Mouse (Mus musculus) hindbrain, embryonic 16.5 days (tissue): ENCODE data around the gene Cspg4. TPM values are rescaled to one million over a fixed set of nuclear protein-coding genes. Genes with fewer than 3 reads are reported as not detected.

Source experiments
- ATAC-seq: fragments of 200-750 bp; cut with Nextera tagmentation; 2 replicates; pipeline ENCODE4 v1.8.0; 2017; ENCODE audit warnings: moderate TSS enrichment, moderate library complexity
- H3K27ac ChIP-seq: fragments of 300-500 bp; sonication (generic); 2 replicates; pipeline ENCODE4 v1.5.1; 2014; ENCODE audit warnings: low read depth, mild to moderate bottlenecking, control low read depth, low read length, moderate library complexity
- H3K27me3 ChIP-seq: fragments of 300-500 bp; sonication (generic); replicated peaks from 2 replicates; pipeline ENCODE4 v1.6.1; 2014; ENCODE audit warnings: low read length; ENCODE audit not compliant: control insufficient read depth, insufficient read depth
- H3K36me3 ChIP-seq: fragments of 300-500 bp; sonication (generic); 2 replicates; pipeline ENCODE4 v1.6.1; 2014; ENCODE audit warnings: mild to moderate bottlenecking, low read length, moderate library complexity, mixed read lengths; ENCODE audit not compliant: control insufficient read depth, insufficient read depth
- H3K4me1 ChIP-seq: fragments of 300-500 bp; sonication (generic); 2 replicates; pipeline ENCODE4 v1.6.1; 2014; ENCODE audit warnings: low read depth, low read length; ENCODE audit not compliant: control insufficient read depth, insufficient read depth
- H3K4me2 ChIP-seq: fragments of 300-500 bp; sonication (generic); 2 replicates; pipeline ENCODE4 v1.6.1; 2014; ENCODE audit warnings: mild to moderate bottlenecking, low read length, control low read depth, moderate library complexity
- H3K4me3 ChIP-seq: fragments of 300-500 bp; sonication (generic); 2 replicates; pipeline ENCODE4 v1.5.1; 2014; ENCODE audit warnings: mild to moderate bottlenecking, low read length, control low read depth, moderate library complexity
- H3K9ac ChIP-seq: fragments of 300-500 bp; sonication (generic); 2 replicates; pipeline ENCODE4 v1.6.1; 2014; ENCODE audit warnings: low read depth, mild to moderate bottlenecking, control low read depth, low read length, moderate library complexity
- H3K9me3 ChIP-seq: fragments of 300-500 bp; sonication (generic); 2 replicates; pipeline ENCODE4 v1.6.1; 2014; ENCODE audit warnings: mild to moderate bottlenecking, low read length, moderate library complexity; ENCODE audit not compliant: control insufficient read depth
- WGBS: fragments of 180-500 bp; shearing (Covaris S2); extraction: QIAGEN DNeasy Blood & Tissue Kit; methylation state at CpG from one replicate; pipeline ENCODE4 v1.1.7; 2014; 5-methylcytosine and 5-hydroxymethylcytosine counted together
- polyA plus RNA-seq: library from polyadenylated mRNA; unstranded; fragments of >200 nt; fragmentation: Nextera tagmentation; extraction: Ambion mirVana; gene quantifications from 2 replicates; pipeline ENCODE4 v1.2.1, GENCODE M21; 2015

The Cspg4 gene
- 10.7 and 10.8 TPM in 2 replicates for polyA plus RNA-seq

- Histone ChIP-seq H3K27ac (no peak within 1 kb of the TSS), H3K4me3 (peak within 1 kb of the TSS; percentile 39), H3K9me3 (no peaks in the 10 kb centered on the region), H3K9ac (peak within 1 kb of the TSS; percentile 51), H3K4me1 (peaks cover 16% of the 10 kb centered on the region), H3K36me3 (no peaks in the 10 kb centered on the region), H3K4me2 (peak within 1 kb of the TSS; percentile 55), H3K27me3 (peaks cover 13% of the 10 kb centered on the region)
- peak; percentile 38; the same call in 1 of the 2 replicates for ATAC-seq
- WGBS, result 3% methylated on average over 24 of the region's 24 CpGs
Observed at GRCm38 (mm10) chr9:56864832-56865231, at the start of gene Cspg4. Gene Cspg4, plus strand, starts transcription at chr9:56865033.

- ATAC-seq, result 0 out of 2 replicates have a peak, but pooled peaks have one; percentile 11
- WGBS, result 17% methylated on average over 3 of the region's 3 CpGs
- H3K9ac ChIP-seq, result no peak overlapping the region
- H3K27me3 ChIP-seq, result no peaks in the 10 kb centered on the region
- H3K4me1 ChIP-seq, result peaks cover 12% of the 10 kb centered on the region
- H3K36me3 ChIP-seq, result no peaks in the 10 kb centered on the region
- no peak overlapping the region for H3K4me3 ChIP-seq
- no peaks in the 10 kb centered on the region for H3K9me3 ChIP-seq
- no peak overlapping the region for H3K4me2 ChIP-seq
- H3K27ac ChIP-seq, result no peak overlapping the region
Observed at GRCm38 (mm10) chr9:56824900-56825299, 39.9 kb upstream of the Cspg4 start.

- no peak overlapping the region for H3K27ac ChIP-seq
- no peaks in the 10 kb centered on the region for H3K9me3 ChIP-seq
- peak overlapping the region; percentile 50 for H3K9ac ChIP-seq
- peak overlapping the region; percentile 27 for H3K4me3 ChIP-seq
- H3K4me1 ChIP-seq, result peaks cover 20% of the 10 kb centered on the region
- 11% methylated on average over 21 of the region's 21 CpGs for WGBS
- no peaks in the 10 kb centered on the region for H3K36me3 ChIP-seq
- ATAC-seq, result peak; percentile 61
- H3K4me2 ChIP-seq, result peak overlapping the region; percentile 56
- H3K27me3 ChIP-seq, result no peaks in the 10 kb centered on the region
Observed at GRCm38 (mm10) chr9:56825476-56826213, 39.2 kb upstream of the Cspg4 start.

GRCm38 (mm10) chr9:56828146-56828545 is 36.7 kb upstream of the Cspg4 start:
- Histone ChIP-seq H3K9ac (no peak overlapping the region), H3K27ac (no peak overlapping the region), H3K4me3 (no peak overlapping the region), H3K4me1 (peaks cover 26% of the 10 kb centered on the region), H3K27me3 (no peaks in the 10 kb centered on the region), H3K9me3 (no peaks in the 10 kb centered on the region), H3K4me2 (peak overlapping the region; percentile 13; the same call in 1 of the 2 replicates), H3K36me3 (no peaks in the 10 kb centered on the region)
- ATAC-seq, result no peak
- 22% methylated on average over 9 of the region's 9 CpGs for WGBS

- Histone ChIP-seq H3K36me3 (no peaks in the 10 kb centered on the region), H3K9ac (no peak overlapping the region), H3K27me3 (no peaks in the 10 kb centered on the region), H3K27ac (no peak overlapping the region), H3K4me1 (peaks cover 30% of the 10 kb centered on the region), H3K4me2 (no peak overlapping the region), H3K9me3 (no peaks in the 10 kb centered on the region), H3K4me3 (no peak overlapping the region)
- ATAC-seq, result no peak
- 85% methylated on average over 6 of the region's 6 CpGs for WGBS
Observed at GRCm38 (mm10) chr9:56828841-56829240, 36.0 kb upstream of the Cspg4 start.

GRCm38 (mm10) chr9:56830162-56830561 is 34.7 kb upstream of the Cspg4 start:
- Histone ChIP-seq H3K27ac (no peak overlapping the region), H3K36me3 (no peaks in the 10 kb centered on the region), H3K4me2 (no peak overlapping the region), H3K4me1 (peaks cover 30% of the 10 kb centered on the region), H3K27me3 (no peaks in the 10 kb centered on the region), H3K9me3 (no peaks in the 10 kb centered on the region), H3K4me3 (no peak overlapping the region), H3K9ac (no peak overlapping the region)
- peak; percentile 39; the same call in 1 of the 2 replicates for ATAC-seq
- 13% methylated on average over 4 of the region's 4 CpGs for WGBS

- no peaks in the 10 kb centered on the region for H3K27me3 ChIP-seq
- H3K4me3 ChIP-seq, result no peak overlapping the region
- no peak overlapping the region for H3K4me2 ChIP-seq
- no peak overlapping the region for H3K9ac ChIP-seq
- 86% methylated on average over 3 of the region's 3 CpGs for WGBS
- H3K27ac ChIP-seq, result no peak overlapping the region
- no peaks in the 10 kb centered on the region for H3K9me3 ChIP-seq
- no peak for ATAC-seq
- peaks cover 22% of the 10 kb centered on the region for H3K4me1 ChIP-seq
- no peaks in the 10 kb centered on the region for H3K36me3 ChIP-seq
Observed at GRCm38 (mm10) chr9:56831904-56832303, 32.9 kb upstream of the Cspg4 start.

GRCm38 (mm10) chr9:56832900-56833299 is 31.9 kb upstream of the Cspg4 start:
- Histone ChIP-seq H3K27ac (no peak overlapping the region), H3K9ac (peak overlapping the region; percentile 20; the same call in 1 of the 2 replicates), H3K9me3 (no peaks in the 10 kb centered on the region), H3K27me3 (no peaks in the 10 kb centered on the region), H3K36me3 (no peaks in the 10 kb centered on the region), H3K4me1 (peaks cover 22% of the 10 kb centered on the region), H3K4me2 (no peak overlapping the region), H3K4me3 (no peak overlapping the region)
- no peak for ATAC-seq
- WGBS, result 26% methylated on average over 6 of the region's 6 CpGs

- Histone ChIP-seq H3K9ac (no peak overlapping the region), H3K4me3 (no peak overlapping the region), H3K4me2 (no peak overlapping the region), H3K9me3 (no peaks in the 10 kb centered on the region), H3K36me3 (no peaks in the 10 kb centered on the region), H3K27ac (no peak overlapping the region), H3K4me1 (peaks cover 15% of the 10 kb centered on the region), H3K27me3 (no peaks in the 10 kb centered on the region)
- no peak for ATAC-seq
- 90% methylated on average over 5 of the region's 5 CpGs for WGBS
Observed at GRCm38 (mm10) chr9:56835152-56835551, 29.7 kb upstream of the Cspg4 start.
